Mouse (Mus musculus) urinary bladder, postnatal 36 days (tissue): ENCODE data around the gene Nr1h5.

ENCODE experiments used
- DNase-seq, 2 experiments: peaks; one replicate each; pipeline ENCODE4 v3.0.0; 2022; ENCODE audit warnings: low spot score in 2 of 2, mixed read lengths in 1 of 2

Gene Nr1h5

DNA sequence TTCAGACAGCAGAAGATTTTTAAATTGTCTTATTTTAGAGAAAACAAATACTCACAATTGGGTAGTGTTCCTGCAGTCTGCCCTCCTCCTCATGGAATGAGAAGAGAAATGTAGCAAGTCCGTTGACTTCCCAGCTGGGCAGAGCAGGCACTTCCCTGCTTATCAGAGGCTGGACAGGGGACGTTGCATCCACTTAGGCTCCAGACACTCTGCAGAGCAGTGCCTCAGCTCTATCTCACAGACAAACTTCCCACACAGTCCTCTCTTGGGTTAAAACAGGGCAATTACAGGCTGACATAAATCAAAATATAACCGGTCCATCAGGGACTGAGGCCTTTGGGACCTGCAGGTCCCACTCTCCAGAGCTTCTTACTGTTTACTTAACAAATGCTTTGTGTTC lies at the start of gene Nr1h5:
TSS of gene Nr1h5 (minus strand) at position 101 of the 400 bp plus-strand sequence.
- DNase-seq: no peak

GRCm38 (mm10) chr3:103001595-103001994 lies 37.7 kb upstream of the Nr1h5 start:
- DNase-seq: no peak

- DNase-seq: no peak
These were observed 33.7 kb upstream of the Nr1h5 start for GRCm38 (mm10) chr3:102997591-102997990.

GRCm38 (mm10) chr3:102997036-102997435 lies 33.1 kb upstream of the Nr1h5 start:
- DNase-seq: no peak

DNA sequence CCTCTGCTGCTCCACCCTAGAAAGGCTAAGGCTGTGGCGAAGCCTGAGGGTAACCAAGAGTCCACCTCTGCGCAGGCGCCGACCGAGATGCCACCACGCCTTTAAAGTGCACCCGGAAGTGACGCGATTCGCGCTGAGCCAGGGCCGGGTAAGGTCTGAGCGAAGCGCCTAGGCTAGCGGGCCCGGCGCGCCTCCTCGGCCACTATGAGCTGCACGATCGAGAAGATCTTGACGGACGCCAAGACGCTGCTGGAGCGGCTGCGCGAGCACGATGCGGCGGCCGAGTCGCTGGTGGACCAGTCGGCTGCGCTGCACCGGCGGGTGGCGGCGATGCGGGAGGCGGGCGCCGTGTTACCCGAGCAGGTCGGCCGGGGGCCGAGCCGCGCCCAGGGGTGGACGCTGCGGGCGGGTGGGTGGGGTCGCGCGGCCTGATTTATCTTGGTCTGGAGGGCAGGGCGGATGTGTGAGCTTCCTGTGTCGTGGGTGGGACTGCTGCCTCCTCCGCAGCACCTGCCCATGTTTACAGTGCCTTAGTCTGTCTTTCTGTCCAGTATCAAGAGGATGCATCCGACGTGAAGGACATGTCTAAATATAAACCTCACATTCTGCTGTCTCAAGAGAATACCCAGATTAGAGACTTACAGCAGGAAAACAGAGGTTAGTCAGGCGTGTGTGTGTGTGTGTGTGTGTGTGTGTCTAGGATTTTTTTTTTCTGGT lies 31.8 kb upstream of the Nr1h5 start, which contains the start of gene Sike1:
TSS of gene Sike1 (plus strand) at position 104 of the 717 bp plus-strand sequence.
- peak; percentile 93 to 95 for DNase-seq

GRCm38 (mm10) chr3:102995233-102995604 lies 31.3 kb upstream of the Nr1h5 start:
- no peak for DNase-seq

- no peak for DNase-seq
These were observed 29.0 kb upstream of the Nr1h5 start for GRCm38 (mm10) chr3:102992936-102993335.

GRCm38 (mm10) chr3:102991041-102991440 lies 27.1 kb upstream of the Nr1h5 start:
- no peak for DNase-seq

DNA sequence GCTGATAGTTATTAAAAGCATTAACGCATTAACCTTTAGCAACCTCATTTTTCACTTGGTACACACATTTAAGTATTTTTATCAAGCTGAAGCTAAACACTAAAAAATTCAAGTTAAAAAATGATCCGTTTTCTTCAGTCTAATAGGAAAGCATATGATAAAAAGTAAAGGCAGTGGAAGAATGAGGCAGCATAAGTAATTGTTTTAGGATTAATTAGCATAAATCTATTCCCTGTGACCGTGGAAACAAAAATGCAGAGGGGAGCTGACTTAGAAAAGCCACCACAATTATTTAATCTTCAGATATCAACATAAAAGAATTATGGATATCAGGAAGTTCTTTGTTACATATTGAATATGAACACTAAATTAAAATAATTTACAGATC lies 16.4 kb upstream of the Nr1h5 start:
- no peak for DNase-seq

DNA sequence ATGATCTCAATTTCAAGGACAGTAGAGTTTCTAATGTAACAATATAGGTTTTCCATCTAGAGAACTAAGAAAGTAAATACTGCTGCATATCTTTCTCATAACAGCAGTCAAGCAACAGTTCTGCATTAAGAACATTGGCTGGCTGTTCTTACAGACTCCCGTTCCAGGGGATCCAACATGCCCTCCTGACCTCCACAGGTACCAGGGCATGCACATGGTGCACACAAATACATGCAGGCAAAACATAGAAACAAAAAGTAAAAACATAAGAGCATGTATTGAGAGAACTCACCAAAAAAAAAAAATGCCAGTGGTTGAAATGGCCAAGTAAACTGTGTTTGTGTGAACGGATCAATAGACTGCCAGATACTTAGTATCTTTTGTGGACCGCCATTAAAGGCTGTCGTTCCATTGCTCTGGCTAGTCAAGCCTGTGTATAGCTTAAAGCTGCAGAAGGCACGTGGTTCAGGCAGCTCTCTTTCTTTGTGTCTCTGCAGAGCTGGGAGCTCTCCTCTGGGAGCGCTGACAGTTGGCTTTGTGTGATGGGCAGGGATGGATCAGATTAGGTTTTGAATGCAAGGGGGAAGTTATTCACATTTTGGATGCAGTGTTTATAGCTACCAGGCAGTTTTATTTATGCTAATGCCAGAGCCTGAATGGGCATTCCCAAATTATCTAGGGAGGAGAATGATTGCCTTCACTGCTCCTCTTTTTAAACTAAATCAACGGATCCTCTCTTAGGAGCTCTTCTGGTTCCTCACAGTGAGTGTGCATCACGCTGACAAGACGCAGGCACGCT lies 15.8 kb upstream of the Nr1h5 start:
- DNase-seq: no peak

DNA sequence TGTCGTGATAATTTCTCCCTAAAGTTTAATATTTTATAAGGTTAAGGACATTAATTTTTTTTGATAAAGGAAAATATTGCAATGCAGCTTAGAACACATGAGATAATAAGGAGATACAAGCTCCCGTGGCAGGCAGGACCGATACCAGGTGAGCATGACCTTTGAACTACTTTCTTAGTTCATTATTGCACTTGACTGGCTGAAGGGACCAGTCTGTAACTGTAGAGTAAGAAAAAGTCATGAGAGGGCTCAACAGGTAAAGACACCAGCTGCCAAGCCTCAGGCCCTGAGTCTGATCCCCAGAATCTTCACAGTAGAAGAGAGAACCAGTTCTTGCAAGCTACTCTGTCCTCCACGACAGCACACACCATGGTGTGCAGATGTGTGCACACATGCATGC lies 13.0 kb upstream of the Nr1h5 start:
- DNase-seq: no peak

DNA sequence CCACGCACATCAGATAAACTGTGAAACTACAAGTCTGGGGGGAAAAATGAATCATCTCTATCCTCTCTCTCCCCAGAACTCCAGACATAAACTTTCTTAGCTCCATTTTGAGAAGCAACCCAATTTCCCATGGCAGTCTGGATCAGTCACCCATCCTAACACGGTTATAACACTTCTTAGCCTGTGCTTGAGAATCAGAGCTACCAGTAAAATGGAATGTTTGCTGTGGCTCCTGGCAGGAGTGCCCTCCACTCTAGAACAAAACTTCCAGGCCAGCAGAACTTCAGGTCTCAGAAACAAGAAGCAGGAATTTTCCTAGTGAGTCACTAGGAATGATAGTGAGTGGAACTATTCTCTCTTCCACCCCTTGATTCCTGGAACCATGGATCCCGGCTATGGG lies 6.6 kb upstream of the Nr1h5 start:
- no peak for DNase-seq

DNA sequence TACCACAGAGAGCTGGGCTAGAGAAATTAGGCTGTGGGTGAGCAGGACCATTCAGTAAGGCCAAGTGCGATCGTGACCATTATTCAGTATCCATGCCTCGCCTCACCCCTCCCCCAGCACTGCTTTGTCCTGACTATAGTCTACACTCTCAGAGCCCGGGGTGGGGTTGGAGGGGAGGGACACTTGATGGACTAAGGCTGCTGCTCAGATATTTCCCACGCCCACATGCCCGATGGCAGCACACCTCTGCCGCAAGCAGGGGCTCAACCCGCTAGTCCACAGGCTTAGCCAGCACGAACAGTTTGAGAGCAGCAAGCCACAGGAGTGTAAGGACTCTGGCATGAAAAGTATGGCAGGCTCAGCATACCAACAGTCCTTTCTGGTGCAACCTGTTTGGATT lies 6.1 kb upstream of the Nr1h5 start:
- no peak for DNase-seq

DNA sequence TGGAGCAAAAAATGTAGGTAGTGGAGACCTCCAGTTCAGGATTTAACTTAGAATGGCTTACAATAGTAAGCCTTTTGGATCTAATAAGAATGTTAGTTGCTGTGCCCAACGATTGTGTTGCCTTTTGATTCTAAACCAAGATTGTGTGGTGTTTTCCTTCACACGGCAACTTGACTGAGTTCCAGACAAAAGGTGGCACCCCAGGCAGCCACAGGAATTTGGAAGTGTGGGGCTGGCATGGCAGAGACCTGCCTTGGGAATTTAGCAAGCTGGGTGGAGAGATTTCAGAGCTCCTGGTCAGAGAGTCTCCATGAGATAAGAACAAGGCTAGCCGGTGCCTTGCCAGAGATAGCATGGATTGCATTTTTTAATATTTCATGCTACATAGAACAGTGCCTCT lies 8.3 kb downstream of the Nr1h5 start:
- no peak for DNase-seq

GRCm38 (mm10) chr3:102955143-102955542 lies 8.8 kb downstream of the Nr1h5 start:
- no peak for DNase-seq

DNA sequence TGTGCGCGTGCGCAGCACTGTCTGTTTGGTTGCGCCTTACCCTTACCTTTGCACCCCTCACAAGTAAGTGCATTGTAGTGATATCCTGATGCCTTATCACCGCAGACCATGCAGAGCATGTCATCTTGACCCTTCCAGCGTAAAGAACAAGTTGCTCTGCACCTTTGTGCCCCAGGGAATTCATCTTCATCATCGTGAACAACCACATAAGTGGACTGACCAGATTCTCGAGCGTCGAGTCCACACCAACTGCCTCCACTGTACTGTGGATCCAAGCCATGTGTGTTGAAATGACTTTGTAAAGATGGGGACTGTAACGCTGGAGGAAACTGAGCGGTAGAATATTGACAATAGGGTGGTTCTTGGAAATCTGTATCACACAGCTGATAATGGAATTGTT lies 9.5 kb downstream of the Nr1h5 start:
- DNase-seq: no peak

DNA sequence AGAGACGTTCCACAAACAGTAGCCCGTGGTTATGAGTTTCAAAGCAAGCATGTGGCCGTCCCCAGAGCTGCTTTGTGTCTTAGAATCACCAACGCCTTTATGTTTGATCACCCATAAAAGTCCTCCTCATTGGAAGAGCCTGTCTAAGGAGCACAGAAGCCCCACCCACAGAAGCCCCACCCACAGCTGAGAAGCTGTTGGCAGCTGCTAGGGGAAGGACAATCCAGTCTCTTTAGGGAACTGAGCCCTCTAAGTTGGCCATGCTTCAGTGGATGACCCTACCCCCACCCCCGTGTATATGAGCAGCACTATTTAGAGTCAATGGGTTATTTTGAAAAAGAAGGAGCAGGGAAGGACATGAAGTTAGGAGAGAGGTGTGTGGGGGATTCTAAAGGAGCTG lies 17.1 kb downstream of the Nr1h5 start:
- DNase-seq: no peak

DNA sequence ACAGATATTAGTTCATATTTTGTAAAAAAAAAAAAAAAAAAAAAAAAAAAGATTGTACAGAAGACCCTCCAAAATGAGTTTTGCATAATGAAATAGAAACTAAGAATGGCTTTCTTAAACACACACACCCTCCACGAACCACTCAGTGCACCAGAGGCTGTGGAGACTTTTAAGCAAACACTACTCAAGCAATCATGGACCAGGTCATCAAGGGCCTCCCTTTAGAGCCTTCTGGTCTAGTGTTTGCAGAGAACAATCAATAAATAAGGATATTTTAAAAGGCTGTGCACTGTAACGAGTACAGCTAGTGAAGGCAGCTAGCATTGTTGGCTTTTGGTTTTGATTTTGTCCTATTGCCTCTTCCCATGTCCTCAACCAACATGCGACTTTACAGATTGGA lies 17.6 kb downstream of the Nr1h5 start:
- no peak for DNase-seq

- DNase-seq: no peak
These were observed 25.8 kb downstream of the Nr1h5 start for GRCm38 (mm10) chr3:102938100-102938499.

DNA sequence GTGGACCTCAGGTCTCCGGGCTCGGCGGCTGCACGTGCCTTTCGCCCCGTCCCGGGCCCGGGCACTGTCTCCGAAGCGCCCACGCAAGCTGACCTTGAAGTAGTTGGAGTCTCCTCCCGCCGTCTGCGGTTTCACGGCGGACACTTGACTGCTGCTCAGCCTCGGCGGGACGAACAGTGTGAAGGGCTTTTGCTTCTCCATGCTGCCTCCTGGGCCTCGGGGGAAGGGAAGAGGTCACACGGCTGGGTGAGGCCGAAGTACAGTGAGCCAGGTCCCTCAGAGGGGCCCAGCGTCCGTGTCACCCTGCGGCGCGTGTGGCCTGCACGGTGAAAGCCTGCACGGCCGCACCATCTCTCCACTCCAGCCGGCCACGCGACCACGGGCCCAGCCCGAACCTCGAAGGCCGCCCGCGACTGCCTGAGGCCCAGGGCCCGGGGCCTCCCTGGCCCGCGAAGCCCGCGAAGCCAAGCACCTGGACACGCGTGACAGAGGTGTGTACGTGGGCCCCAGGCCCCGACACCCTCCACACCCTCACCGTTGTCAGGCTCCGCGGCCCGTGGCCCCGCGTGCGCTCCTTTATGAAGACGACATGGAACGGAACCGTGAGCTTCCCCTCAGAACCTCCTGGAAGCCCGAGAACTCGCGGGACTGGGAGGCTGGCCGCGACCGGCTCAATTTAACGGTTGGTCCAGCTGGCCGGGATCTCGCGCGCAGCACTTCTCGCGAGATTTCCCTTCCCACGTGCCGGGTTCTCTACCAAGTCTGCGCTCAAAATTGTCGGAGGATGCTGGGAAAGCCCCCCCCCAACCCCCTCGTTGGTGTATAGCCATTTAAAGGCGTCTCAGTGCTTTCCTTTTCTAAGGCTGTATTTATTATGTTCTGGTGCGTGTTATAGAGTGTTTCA lies 28.2 kb downstream of the Nr1h5 start, which contains the start of gene Sycp1:
TSS of gene Sycp1 (minus strand) at position 650 of the 904 bp plus-strand sequence.
- DNase-seq: no peak

DNA sequence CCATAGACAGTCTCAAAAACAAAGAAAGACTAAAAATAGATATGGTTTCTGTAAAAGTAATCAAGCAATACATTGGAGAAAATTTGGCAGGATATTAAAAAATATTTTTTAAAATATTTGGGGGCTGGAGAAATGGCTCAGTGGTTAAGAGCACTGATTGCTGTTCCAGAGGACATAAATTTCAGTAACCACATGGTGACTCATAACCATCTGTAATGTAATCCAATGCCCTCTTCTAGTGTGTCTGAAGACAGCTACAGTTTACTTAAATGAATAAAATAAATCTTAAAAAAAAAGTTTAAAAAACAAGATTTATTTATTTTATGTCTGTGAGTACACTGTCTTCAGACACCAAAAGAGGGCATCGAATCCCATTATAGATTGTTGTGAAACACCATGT lies 64.8 kb downstream of the Nr1h5 start:
- no peak for DNase-seq
